ENCODE assay signal across 8 mouse cellular contexts in genomic region chr10:62507591-62508308, GRCm38 (mm10). TPM values are rescaled to one million over a fixed set of nuclear protein-coding genes. Genes with fewer than 3 reads are reported as not detected.
DNase-seq lines count a peak whose midpoint lies in the region; ATAC-seq lines count a peak whose summit lies in the region.

No protein-coding gene starts in this region.

- no peaks in the 10 kb centered on the region for H3K4me1 ChIP-seq in embryonic facial prominence, embryonic 11.5 days (ENCODE audit: control insufficient read depth, insufficient read depth, low read length)
- peaks cover 12% of the 10 kb centered on the region; the same call in 1 of the 2 replicates for H3K4me1 ChIP-seq in heart, embryonic 12.5 days (replicated peaks)
- H3K4me1 ChIP-seq in kidney, embryonic 14.5 days (ENCODE audit: control insufficient read depth, insufficient read depth, low read length), result no peaks in the 10 kb centered on the region

- no peak for DNase-seq in frontal cortex, postnatal 14 days (ENCODE audit: low spot score in 2 of 2)
- peak; percentile 39 for DNase-seq in embryonic facial prominence, embryonic 11.5 days (ENCODE audit: low spot score)
- DNase-seq in lung, postnatal 10 days, result peak; percentile 77
- peak; percentile 57 for DNase-seq in spleen, adult 12 weeks (ENCODE audit: low spot score)
- DNase-seq in c-Kit-positive CD71-positive TER-119-positive erythroid progenitor cells, embryonic 14.5 days (ENCODE audit: low spot score), result no peak

- no peaks in the 10 kb centered on the region for H3K9me3 ChIP-seq in embryonic facial prominence, embryonic 11.5 days (replicated peaks; ENCODE audit: control insufficient read depth, low read length)
- no peaks in the 10 kb centered on the region for H3K9me3 ChIP-seq in heart, embryonic 12.5 days (replicated peaks)
- no peaks in the 10 kb centered on the region for H3K9me3 ChIP-seq in kidney, embryonic 14.5 days (ENCODE audit: control insufficient read depth, low read length)

- no peak overlapping the region for H3K9ac ChIP-seq in embryonic facial prominence, embryonic 11.5 days (replicated peaks; ENCODE audit: low read length)
- H3K9ac ChIP-seq in heart, embryonic 12.5 days, result no peak overlapping the region
- H3K9ac ChIP-seq in kidney, embryonic 14.5 days (ENCODE audit: low read depth, low read length), result no peak overlapping the region

- H3K27me3 ChIP-seq in embryonic facial prominence, embryonic 11.5 days (ENCODE audit: control insufficient read depth, insufficient read depth, low read length), result no peaks in the 10 kb centered on the region
- H3K27me3 ChIP-seq in heart, embryonic 12.5 days (replicated peaks), result peaks cover 11% of the 10 kb centered on the region
- no peaks in the 10 kb centered on the region; the same call in 1 of the 2 replicates for H3K27me3 ChIP-seq in kidney, embryonic 14.5 days (ENCODE audit: control insufficient read depth, insufficient read depth, low read length)

- H3K36me3 ChIP-seq in embryonic facial prominence, embryonic 11.5 days (replicated peaks; ENCODE audit: control insufficient read depth, insufficient read depth, low read depth, low read length), result no peaks in the 10 kb centered on the region
- no peaks in the 10 kb centered on the region for H3K36me3 ChIP-seq in heart, embryonic 12.5 days
- H3K36me3 ChIP-seq in kidney, embryonic 14.5 days (ENCODE audit: control insufficient read depth, insufficient read depth, low read length), result no peaks in the 10 kb centered on the region

- 17% methylated on average over 18 of the region's 18 CpGs for WGBS in embryonic facial prominence, embryonic 11.5 days
- WGBS in heart, embryonic 12.5 days, result 10% methylated on average over 18 of the region's 18 CpGs
- WGBS in kidney, embryonic 14.5 days, result 15% methylated on average over 18 of the region's 18 CpGs

- H3K4me2 ChIP-seq in embryonic facial prominence, embryonic 11.5 days (ENCODE audit: low read depth, low read length), result peak overlapping the region; percentile 44
- peak overlapping the region; percentile 78 for H3K4me2 ChIP-seq in heart, embryonic 12.5 days
- peak overlapping the region; percentile 67 for H3K4me2 ChIP-seq in kidney, embryonic 14.5 days (replicated peaks; ENCODE audit: low read depth, low read length)

- peak; percentile 52; the same call in 1 of the 2 replicates for ATAC-seq in frontal cortex, adult (ENCODE audit: low TSS enrichment)
- ATAC-seq in embryonic facial prominence, embryonic 11.5 days (replicated peaks; ENCODE audit: insufficient number of reproducible peaks, low FRiP score, low TSS enrichment, low read depth), result no peak
- ATAC-seq in heart, embryonic 12.5 days (ENCODE audit: insufficient number of reproducible peaks, low FRiP score), result no peak
- ATAC-seq in kidney, embryonic 14.5 days (ENCODE audit: low FRiP score, low TSS enrichment), result no peak

- H3K4me3 ChIP-seq in embryonic facial prominence, embryonic 11.5 days (ENCODE audit: low read depth, low read length), result no peak overlapping the region
- H3K4me3 ChIP-seq in heart, embryonic 12.5 days, result peak overlapping the region; percentile 39
- peak overlapping the region; percentile 32; the same call in 1 of the 2 replicates for H3K4me3 ChIP-seq in kidney, embryonic 14.5 days (ENCODE audit: low read length)

- H3K27ac ChIP-seq in embryonic facial prominence, embryonic 11.5 days (replicated peaks; ENCODE audit: low read depth, low read length), result no peak overlapping the region
- H3K27ac ChIP-seq in heart, embryonic 12.5 days (ENCODE audit: poor library complexity, severe bottlenecking), result no peak overlapping the region
- H3K27ac ChIP-seq in kidney, embryonic 14.5 days (ENCODE audit: low read depth, low read length), result no peak overlapping the region

RNA-seq across cellular contexts. Expression of gene Srgn, which starts 19.5 kb away (rescaled TPM):
- 4.1 and 6.9 TPM in 2 replicates for polyA plus RNA-seq in embryonic facial prominence, embryonic 11.5 days (2014; fragmentation: Nextera tagmentation; extraction: Ambion mirVana)
- 6.0 and 8.5 TPM in 2 replicates for polyA plus RNA-seq in heart, embryonic 12.5 days (2016; fragmentation: Nextera tagmentation; extraction: Ambion mirVana)
- 5.7 and 9.2 TPM in 2 replicates for polyA plus RNA-seq in kidney, embryonic 14.5 days (2014; fragmentation: Nextera tagmentation; extraction: Ambion mirVana)

RNA-seq across cellular contexts. Expression of gene Vps26a, which starts 21.1 kb away (rescaled TPM):
- polyA plus RNA-seq in embryonic facial prominence, embryonic 11.5 days (2014; fragmentation: Nextera tagmentation; extraction: Ambion mirVana), result 95.0 and 101 TPM in 2 replicates
- 77.7 and 81.4 TPM in 2 replicates for polyA plus RNA-seq in heart, embryonic 12.5 days (2016; fragmentation: Nextera tagmentation; extraction: Ambion mirVana)
- 59.9 and 83.4 TPM in 2 replicates for polyA plus RNA-seq in kidney, embryonic 14.5 days (2014; fragmentation: Nextera tagmentation; extraction: Ambion mirVana)

RNA-seq across cellular contexts. Expression of gene Supv3l1, which starts 58.2 kb away (rescaled TPM):
- 30.3 and 31.2 TPM in 2 replicates for polyA plus RNA-seq in embryonic facial prominence, embryonic 11.5 days (2014; fragmentation: Nextera tagmentation; extraction: Ambion mirVana)
- polyA plus RNA-seq in heart, embryonic 12.5 days (2016; fragmentation: Nextera tagmentation; extraction: Ambion mirVana), result 29.0 and 30.3 TPM in 2 replicates
- 23.3 and 32.6 TPM in 2 replicates for polyA plus RNA-seq in kidney, embryonic 14.5 days (2014; fragmentation: Nextera tagmentation; extraction: Ambion mirVana)

RNA-seq across cellular contexts. Expression of gene 4930507D05Rik, which starts 58.5 kb away (rescaled TPM):
- 0.89 and 1.2 TPM in 2 replicates for polyA plus RNA-seq in embryonic facial prominence, embryonic 11.5 days (2014; fragmentation: Nextera tagmentation; extraction: Ambion mirVana)
- 0.63 and 0.69 TPM in 2 replicates for polyA plus RNA-seq in heart, embryonic 12.5 days (2016; fragmentation: Nextera tagmentation; extraction: Ambion mirVana)
- polyA plus RNA-seq in kidney, embryonic 14.5 days (2014; fragmentation: Nextera tagmentation; extraction: Ambion mirVana), result 0.79 and 0.83 TPM in 2 replicates

Comparison
In these comparisons a context has a peak if more than half of its experiments do, and no peak if none do; other contexts are left out.
1. DNase-seq: peak in embryonic facial prominence, embryonic 11.5 days (single experiment), lung, postnatal 10 days (single experiment) and spleen, adult 12 weeks (single experiment); none in frontal cortex, postnatal 14 days (0 of 2) and c-Kit-positive CD71-positive TER-119-positive erythroid progenitor cells, embryonic 14.5 days (single experiment).
2. Peak in every context shown above with its lines, with median percentiles within 50 percentile points of each other: H3K4me2 ChIP-seq.